Mouse (Mus musculus): ENCODE measurements around the gene Olig3.

- TF ChIP-seq CTCF (IDR thresholded peaks at IDR 0.05 in 2 of 3, conservative IDR thresholded peaks at IDR 0.05 in 1 of 3; ENCODE audit: control insufficient read depth in 1 of 3, insufficient read depth in 1 of 3, low read depth in 2 of 3, low read length in 3 of 3, poor library complexity in 1 of 3, severe bottlenecking in 1 of 3) (no peak), RAD21 (IDR thresholded peaks at IDR 0.05; ENCODE audit: low read depth, low read length) (no peak), GATA1 (IDR thresholded peaks at IDR 0.05; ENCODE audit: low read depth, low read length) (no peak), USF1 (IDR thresholded peaks at IDR 0.05; ENCODE audit: low read depth, low read length) (no peak), TBP (IDR thresholded peaks at IDR 0.05; ENCODE audit: low read depth, low read length) (no peak), EP300 (IDR thresholded peaks at IDR 0.05; ENCODE audit: low read depth in 1 of 2, low read length in 2 of 2) (no peak), POLR2AphosphoS2 (IDR thresholded peaks at IDR 0.05; ENCODE audit: low read length) (no peak)
These were observed 2.7 kb upstream of the Olig3 start for GRCm38 (mm10) chr10:19353631-19354030.

Measured in MEL (cell line).